Mouse (Mus musculus): Measurements from ENCODE around the gene Knstrn.

DNA sequence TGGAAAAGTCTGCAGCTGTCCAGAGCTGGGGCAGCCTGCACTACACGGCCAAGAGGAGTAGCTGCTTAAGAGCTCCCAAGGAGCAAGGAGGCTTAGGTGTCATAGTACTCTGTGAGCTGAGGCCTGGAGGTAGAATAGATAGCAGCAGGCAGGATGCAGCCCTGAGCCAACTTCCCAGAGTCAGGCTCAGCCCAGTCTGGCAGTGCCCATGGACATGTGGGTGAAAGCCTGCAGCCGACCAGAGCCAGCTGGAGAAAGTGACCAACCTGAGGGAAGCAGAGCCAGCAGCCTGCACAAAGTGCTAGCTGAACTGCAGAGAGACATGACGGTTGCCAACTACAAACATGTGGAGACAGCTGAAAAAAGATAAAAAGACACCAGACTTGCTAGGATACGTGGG lies 6.9 kb upstream of the Knstrn start:
- TF ChIP-seq CTCF (IDR thresholded peaks at IDR 0.05; ENCODE audit: low read depth) (no peak), EP300 (optimal IDR thresholded peaks at IDR 0.05) (no peak)

Data from stomach, postnatal 0 days (tissue).